7 mouse cellular contexts compared by ENCODE assay signal in genomic region chr9:122902717-122903535, GRCm38 (mm10). TPM values are rescaled to one million over a fixed set of nuclear protein-coding genes. Genes with fewer than 3 reads are reported as not detected.
DNase-seq lines count a peak whose midpoint lies in the region; ATAC-seq and TF ChIP-seq lines count a peak whose summit lies in the region.

No protein-coding gene starts in this region.

- H3K4me2 ChIP-seq in embryonic facial prominence, embryonic 11.5 days (ENCODE audit: low read depth, low read length): peak overlapping the region; percentile 78
- H3K4me2 ChIP-seq in intestine, postnatal 0 days (replicated peaks; ENCODE audit: low read depth): peak overlapping the region; percentile 75
- H3K4me2 ChIP-seq in limb, embryonic 11.5 days (ENCODE audit: low read depth, severe bottlenecking): peak overlapping the region; percentile 72
- peak overlapping the region; percentile 56 for H3K4me2 ChIP-seq in midbrain, embryonic 11.5 days

- no peak overlapping the region for H3K27ac ChIP-seq in embryonic facial prominence, embryonic 11.5 days (replicated peaks; ENCODE audit: low read depth, low read length)
- no peak overlapping the region for H3K27ac ChIP-seq in intestine, postnatal 0 days (ENCODE audit: low read depth, low read length)
- no peak overlapping the region for H3K27ac ChIP-seq in limb, embryonic 11.5 days (replicated peaks; ENCODE audit: low read depth, low read length)
- H3K27ac ChIP-seq in midbrain, embryonic 11.5 days (ENCODE audit: low read depth, low read length): no peak overlapping the region; the same call in 1 of the 2 replicates
- no peak overlapping the region for H3K27ac ChIP-seq in small intestine, adult 2 months (ENCODE audit: insufficient read depth, low read depth, low read length)

- H3K9me3 ChIP-seq in embryonic facial prominence, embryonic 11.5 days (replicated peaks; ENCODE audit: control insufficient read depth, low read length): no peaks in the 10 kb centered on the region; the same call in 1 of the 2 replicates
- H3K9me3 ChIP-seq in intestine, postnatal 0 days (ENCODE audit: control insufficient read depth): no peaks in the 10 kb centered on the region
- no peaks in the 10 kb centered on the region for H3K9me3 ChIP-seq in limb, embryonic 11.5 days (ENCODE audit: control insufficient read depth, low read length)
- no peaks in the 10 kb centered on the region for H3K9me3 ChIP-seq in midbrain, embryonic 11.5 days (ENCODE audit: control insufficient read depth, low read length)

- DNase-seq in brain, embryonic 14.5 days (ENCODE audit: low read depth): peak; percentile 96
- DNase-seq in embryonic facial prominence, embryonic 11.5 days (ENCODE audit: low spot score): peak; percentile 87
- peak; percentile 84 for DNase-seq in limb, embryonic 11.5 days (ENCODE audit: low spot score)
- peak; percentile 98 for DNase-seq in midbrain, embryonic 11.5 days (ENCODE audit: low spot score, missing footprints)

- WGBS in embryonic facial prominence, embryonic 11.5 days: 13% methylated on average over 32 of the region's 32 CpGs
- 15% methylated on average over 32 of the region's 32 CpGs for WGBS in intestine, postnatal 0 days
- WGBS in limb, embryonic 11.5 days: 14% methylated on average over 32 of the region's 32 CpGs
- WGBS in midbrain, embryonic 11.5 days: 14% methylated on average over 32 of the region's 32 CpGs
- WGBS in small intestine, adult 2 months: 18% methylated on average over 32 of the region's 32 CpGs

- H3K27me3 ChIP-seq in embryonic facial prominence, embryonic 11.5 days (ENCODE audit: control insufficient read depth, insufficient read depth, low read length): no peaks in the 10 kb centered on the region
- H3K27me3 ChIP-seq in intestine, postnatal 0 days (replicated peaks; ENCODE audit: control insufficient read depth, insufficient read depth, low read length): no peaks in the 10 kb centered on the region
- no peaks in the 10 kb centered on the region for H3K27me3 ChIP-seq in limb, embryonic 11.5 days (ENCODE audit: control insufficient read depth, insufficient read depth, low read length)
- H3K27me3 ChIP-seq in midbrain, embryonic 11.5 days (ENCODE audit: control insufficient read depth, insufficient read depth, low read length): no peaks in the 10 kb centered on the region
- H3K27me3 ChIP-seq in small intestine, adult 2 months (ENCODE audit: control insufficient read depth, insufficient read depth, low read length): no peaks in the 10 kb centered on the region; the same call in 1 of the 2 replicates

- no peak for TF ChIP-seq CTCF in brain, embryonic 14.5 days (IDR thresholded peaks at IDR 0.05; ENCODE audit: borderline replicate concordance, extremely low read depth, insufficient read depth, insufficient read length)
- TF ChIP-seq CTCF in intestine, postnatal 0 days (IDR thresholded peaks at IDR 0.05; ENCODE audit: low read depth): no peak
- TF ChIP-seq CTCF in small intestine, adult 2 months (IDR thresholded peaks at IDR 0.05; ENCODE audit: extremely low read depth, insufficient read length, insufficient replicate concordance, low read depth, low read length): no peak

- H3K4me3 ChIP-seq in embryonic facial prominence, embryonic 11.5 days (ENCODE audit: low read depth, low read length): peak overlapping the region; percentile 57
- peak overlapping the region; percentile 46 for H3K4me3 ChIP-seq in intestine, postnatal 0 days (ENCODE audit: low read depth, low read length)
- peak overlapping the region; percentile 55 for H3K4me3 ChIP-seq in limb, embryonic 11.5 days (ENCODE audit: low read depth, low read length)
- H3K4me3 ChIP-seq in midbrain, embryonic 11.5 days (ENCODE audit: low read depth, low read length): peak overlapping the region; percentile 50
- H3K4me3 ChIP-seq in small intestine, adult 2 months (ENCODE audit: low read depth, low read length): peak overlapping the region; percentile 52

- no peaks in the 10 kb centered on the region for H3K4me1 ChIP-seq in embryonic facial prominence, embryonic 11.5 days (ENCODE audit: control insufficient read depth, insufficient read depth, low read length)
- no peaks in the 10 kb centered on the region for H3K4me1 ChIP-seq in intestine, postnatal 0 days (replicated peaks; ENCODE audit: control insufficient read depth, insufficient read depth, low read length)
- H3K4me1 ChIP-seq in limb, embryonic 11.5 days (ENCODE audit: control insufficient read depth, insufficient read depth, low read length): no peaks in the 10 kb centered on the region
- H3K4me1 ChIP-seq in midbrain, embryonic 11.5 days (ENCODE audit: control insufficient read depth, insufficient read depth, low read length): peaks cover 4% of the 10 kb centered on the region; the same call in 1 of the 2 replicates
- no peaks in the 10 kb centered on the region; the same call in 1 of the 2 replicates for H3K4me1 ChIP-seq in small intestine, adult 2 months (ENCODE audit: control insufficient read depth, insufficient read depth, insufficient read length, low read length)

- H3K9ac ChIP-seq in embryonic facial prominence, embryonic 11.5 days (replicated peaks; ENCODE audit: low read length): peak overlapping the region; percentile 84
- peak overlapping the region; percentile 46 for H3K9ac ChIP-seq in intestine, postnatal 0 days (ENCODE audit: low read depth, low read length)
- peak overlapping the region; percentile 80 for H3K9ac ChIP-seq in limb, embryonic 11.5 days (ENCODE audit: low read length)
- peak overlapping the region; percentile 86 for H3K9ac ChIP-seq in midbrain, embryonic 11.5 days (ENCODE audit: low read length)

- peak; percentile 98 for ATAC-seq in embryonic facial prominence, embryonic 11.5 days (replicated peaks; ENCODE audit: insufficient number of reproducible peaks, low FRiP score, low TSS enrichment, low read depth)
- ATAC-seq in granulocyte monocyte progenitor cell, adult 5-6 weeks (replicated peaks; ENCODE audit: poor library complexity, severe bottlenecking): peak; percentile 61
- peak; percentile 77 for ATAC-seq in intestine, postnatal 0 days
- ATAC-seq in limb, embryonic 11.5 days (ENCODE audit: insufficient number of reproducible peaks, low FRiP score, low TSS enrichment, low read depth): peak; percentile 92
- ATAC-seq in midbrain, embryonic 11.5 days (ENCODE audit: low FRiP score): peak; percentile 99

- TF ChIP-seq POLR2A in brain, embryonic 14.5 days (IDR thresholded peaks at IDR 0.05; ENCODE audit: borderline replicate concordance, extremely low read depth, insufficient read depth, insufficient read length, poor library complexity, severe bottlenecking): peak; percentile 57; the same call in 1 of the 2 replicates
- no peak for TF ChIP-seq POLR2A in small intestine, adult 2 months (IDR thresholded peaks at IDR 0.05; ENCODE audit: low read depth, low read length)

- H3K36me3 ChIP-seq in embryonic facial prominence, embryonic 11.5 days (replicated peaks; ENCODE audit: control insufficient read depth, insufficient read depth, low read depth, low read length): no peaks in the 10 kb centered on the region
- H3K36me3 ChIP-seq in intestine, postnatal 0 days (ENCODE audit: control insufficient read depth, insufficient read depth): no peaks in the 10 kb centered on the region
- H3K36me3 ChIP-seq in limb, embryonic 11.5 days (ENCODE audit: control insufficient read depth, insufficient read depth, low read length): peaks cover 2% of the 10 kb centered on the region; the same call in 1 of the 2 replicates
- H3K36me3 ChIP-seq in midbrain, embryonic 11.5 days (ENCODE audit: control insufficient read depth, insufficient read depth, low read length): no peaks in the 10 kb centered on the region
- H3K36me3 ChIP-seq in small intestine, adult 2 months (ENCODE audit: control insufficient read depth, insufficient read depth, low read length): no peaks in the 10 kb centered on the region

RNA-seq across cellular contexts. Expression of gene Zkscan7, which starts 17.4 kb away (rescaled TPM):
- polyA plus RNA-seq in brain, embryonic 14.5 days (2012; rRNA removed): 6.8 and 8.5 TPM in 2 replicates
- polyA plus RNA-seq in embryonic facial prominence, embryonic 11.5 days (2014; fragmentation: Nextera tagmentation; extraction: Ambion mirVana): 2.0 and 2.8 TPM in 2 replicates
- total RNA-seq in granulocyte monocyte progenitor cell, adult 5-6 weeks (2014; fragmentation: Nextera tagmentation): 2.6 and 3.1 TPM in 2 replicates
- 0.93 and 2.3 TPM in 2 replicates for total RNA-seq in granulocyte monocyte progenitor cell, adult 5-6 weeks (2017)
- 2.2 and 2.5 TPM in 2 replicates for polyA plus RNA-seq in intestine, postnatal 0 days (2015; fragmentation: Nextera tagmentation; extraction: Ambion mirVana)
- 1.9 and 2.6 TPM in 2 replicates for polyA plus RNA-seq in limb, embryonic 11.5 days (2014; fragmentation: Nextera tagmentation; extraction: Ambion mirVana)
- polyA plus RNA-seq in midbrain, embryonic 11.5 days (2014; fragmentation: Nextera tagmentation; extraction: Ambion mirVana): 2.6 and 3.3 TPM in 2 replicates
- 1.0 and 1.9 TPM in 2 replicates for polyA plus RNA-seq in small intestine, adult 2 months (2012; rRNA removed)

RNA-seq across cellular contexts. Expression of gene Zfp105, which starts 19.9 kb away (rescaled TPM):
- 12.4 and 13.1 TPM in 2 replicates for polyA plus RNA-seq in brain, embryonic 14.5 days (2012; rRNA removed)
- 31.0 and 32.1 TPM in 2 replicates for polyA plus RNA-seq in embryonic facial prominence, embryonic 11.5 days (2014; fragmentation: Nextera tagmentation; extraction: Ambion mirVana)
- total RNA-seq in granulocyte monocyte progenitor cell, adult 5-6 weeks (2014; fragmentation: Nextera tagmentation): 3.3 and 5.4 TPM in 2 replicates
- total RNA-seq in granulocyte monocyte progenitor cell, adult 5-6 weeks (2017): 1.5 and 2.8 TPM in 2 replicates
- 3.5 and 4.8 TPM in 2 replicates for polyA plus RNA-seq in intestine, postnatal 0 days (2015; fragmentation: Nextera tagmentation; extraction: Ambion mirVana)
- polyA plus RNA-seq in limb, embryonic 11.5 days (2014; fragmentation: Nextera tagmentation; extraction: Ambion mirVana): 33.6 and 35.4 TPM in 2 replicates
- 35.1 and 36.5 TPM in 2 replicates for polyA plus RNA-seq in midbrain, embryonic 11.5 days (2014; fragmentation: Nextera tagmentation; extraction: Ambion mirVana)
- polyA plus RNA-seq in small intestine, adult 2 months (2012; rRNA removed): 0.19 and 0.46 TPM in 2 replicates

RNA-seq across cellular contexts. Expression of gene Zfp445, which starts 37.1 kb away (rescaled TPM):
- 156 and 160 TPM in 2 replicates for polyA plus RNA-seq in brain, embryonic 14.5 days (2012; rRNA removed)
- 67.3 and 70.2 TPM in 2 replicates for polyA plus RNA-seq in embryonic facial prominence, embryonic 11.5 days (2014; fragmentation: Nextera tagmentation; extraction: Ambion mirVana)
- 55.5 and 60.2 TPM in 2 replicates for total RNA-seq in granulocyte monocyte progenitor cell, adult 5-6 weeks (2014; fragmentation: Nextera tagmentation)
- total RNA-seq in granulocyte monocyte progenitor cell, adult 5-6 weeks (2017): 66.3 and 78.2 TPM in 2 replicates
- 12.0 and 15.3 TPM in 2 replicates for polyA plus RNA-seq in intestine, postnatal 0 days (2015; fragmentation: Nextera tagmentation; extraction: Ambion mirVana)
- polyA plus RNA-seq in limb, embryonic 11.5 days (2014; fragmentation: Nextera tagmentation; extraction: Ambion mirVana): 65.2 and 72.5 TPM in 2 replicates
- polyA plus RNA-seq in midbrain, embryonic 11.5 days (2014; fragmentation: Nextera tagmentation; extraction: Ambion mirVana): 78.9 and 79.9 TPM in 2 replicates
- 3.7 and 9.2 TPM in 2 replicates for polyA plus RNA-seq in small intestine, adult 2 months (2012; rRNA removed)

RNA-seq across cellular contexts. Expression of gene 1110059G10Rik, which starts 47.9 kb away (rescaled TPM):
- polyA plus RNA-seq in brain, embryonic 14.5 days (2012; rRNA removed): 17.7 and 23.8 TPM in 2 replicates
- polyA plus RNA-seq in embryonic facial prominence, embryonic 11.5 days (2014; fragmentation: Nextera tagmentation; extraction: Ambion mirVana): 32.3 and 37.5 TPM in 2 replicates
- total RNA-seq in granulocyte monocyte progenitor cell, adult 5-6 weeks (2014; fragmentation: Nextera tagmentation): 27.6 and 61.2 TPM in 2 replicates
- total RNA-seq in granulocyte monocyte progenitor cell, adult 5-6 weeks (2017): 24.9 and 35.6 TPM in 2 replicates
- polyA plus RNA-seq in intestine, postnatal 0 days (2015; fragmentation: Nextera tagmentation; extraction: Ambion mirVana): 51.3 and 55.9 TPM in 2 replicates
- 32.3 and 33.5 TPM in 2 replicates for polyA plus RNA-seq in limb, embryonic 11.5 days (2014; fragmentation: Nextera tagmentation; extraction: Ambion mirVana)
- 37.0 and 38.9 TPM in 2 replicates for polyA plus RNA-seq in midbrain, embryonic 11.5 days (2014; fragmentation: Nextera tagmentation; extraction: Ambion mirVana)
- polyA plus RNA-seq in small intestine, adult 2 months (2012; rRNA removed): 0.22 and 1.5 TPM in 2 replicates

RNA-seq across cellular contexts. Expression of gene Kif15, which starts 47.9 kb away (rescaled TPM):
- polyA plus RNA-seq in brain, embryonic 14.5 days (2012; rRNA removed): 19.0 and 41.9 TPM in 2 replicates
- polyA plus RNA-seq in embryonic facial prominence, embryonic 11.5 days (2014; fragmentation: Nextera tagmentation; extraction: Ambion mirVana): 49.4 and 52.5 TPM in 2 replicates
- 75.0 and 101 TPM in 2 replicates for total RNA-seq in granulocyte monocyte progenitor cell, adult 5-6 weeks (2014; fragmentation: Nextera tagmentation)
- total RNA-seq in granulocyte monocyte progenitor cell, adult 5-6 weeks (2017): 270 and 405 TPM in 2 replicates
- polyA plus RNA-seq in intestine, postnatal 0 days (2015; fragmentation: Nextera tagmentation; extraction: Ambion mirVana): 10.0 and 10.1 TPM in 2 replicates
- polyA plus RNA-seq in limb, embryonic 11.5 days (2014; fragmentation: Nextera tagmentation; extraction: Ambion mirVana): 71.1 and 81.9 TPM in 2 replicates
- polyA plus RNA-seq in midbrain, embryonic 11.5 days (2014; fragmentation: Nextera tagmentation; extraction: Ambion mirVana): 61.6 and 67.8 TPM in 2 replicates
- polyA plus RNA-seq in small intestine, adult 2 months (2012; rRNA removed): 1.4 and 2.6 TPM in 2 replicates
